Mouse (Mus musculus): ENCODE data around the gene Zfp72. TPM values are rescaled to one million over a fixed set of nuclear protein-coding genes. Genes with fewer than 3 reads are reported as not detected.

Zfp72 gene
- 1 to 10 TPM; 1.4 to 1.5 TPM for total RNA-seq (2021)
- long read RNA-seq, experiment 1, full-length matches to known transcripts = 1 of 2 reads
- long read RNA-seq, experiment 1, partial matches to known transcripts = 0 of 2 reads
- long read RNA-seq, experiment 1, other reads (novel, unspliced or antisense) = 1 of 2 reads
- long read RNA-seq, experiment 2 = 0 reads

DNA sequence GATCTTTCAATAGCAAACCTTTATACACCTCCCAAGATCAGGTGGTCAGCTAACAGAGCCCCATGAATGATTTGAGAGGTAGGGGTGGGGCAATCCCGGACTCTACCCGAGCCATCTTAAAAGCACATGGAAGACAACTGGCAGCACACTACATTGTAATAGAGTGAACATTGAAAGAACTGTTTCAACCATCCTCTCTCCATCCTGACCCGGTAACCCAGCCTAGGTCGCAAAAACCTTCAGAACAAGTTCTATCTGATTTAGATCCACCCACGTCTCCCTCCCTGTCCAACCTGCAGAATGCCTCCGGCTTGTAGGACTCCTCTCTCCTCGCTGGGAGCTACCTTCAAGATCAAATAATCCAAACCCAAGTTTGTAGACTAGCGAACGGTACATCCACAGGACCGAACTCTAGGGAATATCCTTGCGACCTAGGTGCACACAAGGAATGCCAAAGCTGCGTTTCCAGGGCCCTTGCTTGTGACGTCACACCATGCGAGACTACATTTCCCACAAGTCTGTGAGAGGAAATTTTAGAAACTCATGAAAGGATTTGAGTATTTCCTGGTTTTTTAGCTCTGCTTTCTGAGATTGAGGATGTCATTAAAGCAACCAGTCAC, at the start of gene Zfp72:
Gene Zfp72, minus strand, starts transcription at position 466 of the 620 bp plus-strand sequence.
- DNase-seq = peak; percentile 59
- intact Hi-C loops (cut with DNase I; ENCODE audit: low total_unique reads) = no loop called here

DNA sequence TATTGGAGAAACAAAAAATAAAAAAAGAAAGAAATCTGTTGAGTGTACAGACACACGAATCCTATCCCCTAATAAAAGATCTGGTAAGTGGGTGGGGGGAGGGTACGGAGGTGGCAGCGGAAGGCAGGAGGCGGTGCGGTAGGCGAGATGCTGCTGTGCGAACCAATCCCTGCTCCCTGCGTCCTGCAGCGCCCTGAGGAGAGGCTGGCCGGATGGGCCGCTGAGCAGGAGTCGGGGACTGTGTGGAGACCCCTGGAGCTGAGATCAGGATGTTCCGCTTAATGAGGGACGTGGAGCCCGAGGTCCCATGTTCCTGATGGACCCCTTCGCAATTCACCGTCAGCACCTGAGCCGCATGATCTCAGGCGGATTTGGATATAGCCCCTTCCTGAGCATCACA, 49.3 kb upstream of the Zfp72 start:
- intact Hi-C loops (cut with DNase I; ENCODE audit: low total_unique reads) = no loop called here
- no peak for DNase-seq

DNA sequence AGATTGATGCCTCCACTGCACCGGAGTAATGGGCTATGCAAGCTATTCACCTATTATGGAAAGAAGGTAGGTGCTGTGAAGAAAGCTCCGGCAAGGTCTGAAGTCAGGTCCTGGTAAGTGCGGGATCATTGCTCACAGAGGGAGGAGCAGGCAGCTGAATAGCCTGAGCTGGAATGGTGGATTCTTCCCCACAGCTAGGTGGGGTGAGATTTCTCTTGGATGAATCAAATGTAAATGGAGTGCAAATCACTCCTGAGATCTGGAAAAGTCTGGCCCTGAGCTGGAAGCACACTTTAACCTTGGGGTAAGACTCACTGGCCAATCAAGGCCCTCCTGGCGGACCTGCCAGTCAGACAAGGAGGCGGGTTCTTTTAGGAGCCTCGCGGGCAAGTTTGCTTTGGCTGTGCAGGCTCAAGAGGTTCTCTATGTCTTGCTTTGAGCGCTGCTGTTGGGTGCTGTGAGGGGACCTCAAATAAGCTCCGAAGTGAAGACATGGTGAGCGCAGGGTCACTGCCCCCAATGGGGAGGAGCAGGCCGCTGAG, 8.7 kb upstream of the Zfp72 start, which contains the start of gene Ftl1-ps1:
Gene Ftl1-ps1, plus strand, starts transcription at position 397 of the 542 bp plus-strand sequence.
- intact Hi-C loops (cut with DNase I; ENCODE audit: low total_unique reads) = no loop called here
- DNase-seq = no peak

DNA sequence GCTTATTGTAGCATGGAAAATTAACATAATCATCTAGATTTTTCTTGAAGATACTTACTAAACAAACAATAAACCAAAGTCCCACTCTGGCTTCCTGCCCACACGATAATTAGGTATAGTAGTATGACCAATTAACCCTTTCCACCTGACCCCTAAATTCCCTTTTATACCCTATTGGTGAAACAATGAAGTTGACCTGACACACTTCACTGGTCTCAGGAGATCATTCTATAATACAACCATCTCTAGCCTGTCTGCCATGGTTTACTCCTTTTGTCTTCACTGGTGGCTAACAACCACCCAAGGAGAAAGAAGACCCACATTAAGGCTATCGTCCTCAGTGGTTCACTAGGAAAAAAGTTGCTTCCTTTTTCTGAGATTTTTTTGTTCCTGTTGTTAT, 520 bp upstream of the Zfp72 start:
- intact Hi-C loops (cut with DNase I; ENCODE audit: low total_unique reads) = no loop called here
- DNase-seq = no peak

DNA sequence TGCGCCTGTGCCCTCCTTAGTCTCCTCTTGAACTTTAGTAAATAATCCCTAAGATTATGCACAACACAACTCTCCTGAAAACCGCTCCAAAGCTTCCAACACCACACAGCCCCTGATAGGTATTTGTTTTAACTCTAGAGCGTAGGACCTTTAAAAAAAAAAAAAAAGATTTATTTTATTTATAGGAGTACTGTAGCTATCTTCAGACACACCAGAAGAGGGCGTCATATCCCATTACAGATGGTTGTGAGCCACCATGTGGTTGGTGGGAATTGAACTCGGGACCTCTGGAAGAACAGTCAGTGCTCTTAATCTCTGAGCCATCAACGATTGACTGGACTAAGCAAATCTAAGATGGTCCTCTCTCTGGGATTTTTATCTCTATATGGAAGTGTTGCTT, 906 bp downstream of the Zfp72 start:
- no peak for DNase-seq
- intact Hi-C loops (cut with DNase I; ENCODE audit: low total_unique reads) = no loop called here

DNA sequence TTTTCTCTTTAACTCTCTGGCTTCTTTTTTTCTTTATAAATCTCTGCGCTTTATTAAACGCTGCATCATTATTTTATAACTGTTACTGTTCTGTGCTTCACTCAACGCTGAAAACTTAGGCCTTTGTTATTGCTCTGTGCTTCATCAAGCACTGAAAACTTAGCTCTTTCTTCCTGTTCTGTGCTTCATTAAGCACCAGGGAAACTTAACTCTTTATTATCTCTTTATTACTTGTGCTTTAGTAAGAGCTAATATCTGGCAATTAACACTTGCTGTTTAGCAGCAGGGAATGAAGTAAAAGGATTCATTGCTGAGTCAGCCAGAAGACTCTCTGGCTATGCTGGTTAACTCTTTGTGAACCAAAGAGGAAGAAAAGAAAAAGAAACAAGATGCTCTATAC, 8.3 kb downstream of the Zfp72 start:
- intact Hi-C loops (cut with DNase I; ENCODE audit: low total_unique reads) = no loop called here
- no peak for DNase-seq

DNA sequence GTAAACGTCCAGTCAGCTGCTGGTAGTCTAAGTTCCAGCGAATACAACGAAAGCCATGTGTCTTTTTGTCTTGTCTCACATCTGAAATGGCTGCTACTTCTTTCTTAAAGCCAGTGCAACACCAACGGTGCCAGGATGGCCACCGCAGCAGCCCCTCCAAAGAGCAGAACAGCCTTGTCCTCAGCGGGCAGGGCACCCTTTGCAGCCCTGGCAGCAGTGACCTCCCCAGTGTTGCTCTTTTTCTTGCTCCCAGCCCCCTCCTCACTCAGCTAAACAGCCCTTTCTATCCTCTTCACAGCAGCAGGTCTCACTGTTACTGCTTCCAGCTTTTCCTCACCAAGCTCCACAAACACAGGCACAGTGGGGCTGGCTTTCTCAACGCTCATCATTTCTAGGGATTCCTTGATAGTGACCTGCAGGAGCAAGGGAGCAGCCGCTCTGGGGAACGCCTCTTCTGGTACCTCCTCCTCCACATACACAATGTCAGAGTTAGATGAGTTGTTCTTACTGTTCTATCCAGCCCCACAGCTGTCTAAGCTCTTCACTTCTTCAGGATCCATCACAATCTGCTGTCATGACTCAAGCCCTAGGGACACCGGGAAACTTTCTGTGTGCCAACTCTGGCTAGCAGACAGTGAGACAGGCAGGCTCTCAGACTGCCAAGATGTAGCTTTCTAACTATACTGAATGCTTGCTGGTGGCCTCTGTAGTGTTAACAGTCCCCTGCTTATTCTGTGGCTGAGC, 8.9 kb downstream of the Zfp72 start:
- intact Hi-C loops (cut with DNase I; ENCODE audit: low total_unique reads) = no loop called here
- no peak for DNase-seq

DNA sequence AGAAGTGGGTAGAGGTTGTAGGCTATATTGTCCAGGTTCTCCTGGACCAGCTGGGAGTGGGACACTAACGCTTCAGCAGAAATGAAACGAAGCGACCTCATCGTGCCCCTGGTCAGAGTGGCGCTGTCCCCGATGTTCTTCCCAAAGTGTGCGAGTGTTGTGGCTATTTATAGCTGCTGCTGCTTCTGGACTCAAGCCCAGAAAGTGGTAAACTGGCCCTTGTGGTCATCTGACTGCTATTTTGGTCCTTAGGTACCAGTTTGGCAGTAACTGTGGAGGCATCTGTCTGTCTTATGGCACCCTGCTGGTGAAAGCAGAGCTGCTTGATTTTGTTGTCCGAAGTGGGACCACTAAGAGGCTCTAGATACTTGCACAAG, 26.8 kb downstream of the Zfp72 start, which contains the start of gene Lrrc14b:
Gene Lrrc14b, minus strand, starts transcription at position 147 of the 377 bp plus-strand sequence.
- intact Hi-C loops (cut with DNase I; ENCODE audit: low total_unique reads) = no loop called here

DNA sequence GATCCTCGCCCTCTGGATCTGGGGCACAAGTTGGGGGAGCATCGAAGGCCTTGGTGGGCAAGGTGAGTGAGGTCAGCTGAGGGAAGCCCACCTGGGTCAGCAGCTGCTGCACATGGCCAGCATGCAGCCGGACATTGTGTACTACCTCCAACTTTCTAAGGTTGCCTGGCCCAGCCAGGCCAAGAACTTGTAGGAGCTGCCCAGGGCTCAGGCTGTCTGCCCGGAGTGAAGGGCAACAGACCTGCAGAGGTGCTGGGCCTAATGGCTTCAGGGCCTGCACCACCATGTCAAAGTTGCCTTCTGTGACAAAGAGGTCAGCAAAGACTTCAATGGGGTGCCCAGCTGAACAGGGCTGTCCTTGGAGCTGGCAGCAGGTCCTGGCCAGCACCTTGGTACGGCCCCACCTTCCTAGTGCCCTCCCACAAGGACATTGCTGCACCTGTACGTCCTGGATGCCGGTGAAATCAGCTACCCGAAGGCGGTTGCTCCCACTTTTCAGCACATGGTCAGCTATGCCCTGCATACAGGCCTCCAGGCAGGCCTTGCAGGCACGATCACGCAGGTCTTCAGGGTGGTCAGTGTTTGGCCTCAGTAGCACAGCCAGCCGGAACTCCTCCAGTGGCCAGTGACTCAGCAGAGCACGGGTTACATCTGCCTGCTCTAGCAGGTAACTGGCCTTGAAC, 27.3 kb downstream of the Zfp72 start:
- peak; percentile 26 for DNase-seq
- intact Hi-C loops (cut with DNase I; ENCODE audit: low total_unique reads) = no loop called here

More for the DNA sequence above, 26.8 kb downstream of the Zfp72 start, which contains the start of gene Lrrc14b:
- peak; percentile 56 for DNase-seq

DNA sequence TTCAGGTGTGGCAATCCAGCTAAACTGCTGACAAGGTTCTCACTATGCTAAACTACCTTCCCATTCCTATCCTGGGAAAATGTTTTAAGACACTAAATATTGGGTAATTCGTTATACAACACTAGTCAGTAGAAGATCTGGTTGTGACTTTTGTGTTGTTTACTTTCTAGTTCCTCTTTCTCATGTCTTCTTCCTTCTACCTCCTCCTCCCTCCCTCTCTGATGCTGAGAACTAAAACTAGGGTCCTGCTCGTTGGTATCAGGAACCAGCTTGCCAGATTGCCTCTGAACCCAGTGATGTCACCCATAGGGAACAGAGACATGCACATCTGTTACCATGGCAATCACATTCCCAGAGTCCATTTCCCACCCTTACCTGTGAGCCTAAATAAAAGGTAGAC, 28.4 kb downstream of the Zfp72 start:
- no peak for DNase-seq
- intact Hi-C loops (cut with DNase I; ENCODE audit: low total_unique reads) = no loop called here

DNA sequence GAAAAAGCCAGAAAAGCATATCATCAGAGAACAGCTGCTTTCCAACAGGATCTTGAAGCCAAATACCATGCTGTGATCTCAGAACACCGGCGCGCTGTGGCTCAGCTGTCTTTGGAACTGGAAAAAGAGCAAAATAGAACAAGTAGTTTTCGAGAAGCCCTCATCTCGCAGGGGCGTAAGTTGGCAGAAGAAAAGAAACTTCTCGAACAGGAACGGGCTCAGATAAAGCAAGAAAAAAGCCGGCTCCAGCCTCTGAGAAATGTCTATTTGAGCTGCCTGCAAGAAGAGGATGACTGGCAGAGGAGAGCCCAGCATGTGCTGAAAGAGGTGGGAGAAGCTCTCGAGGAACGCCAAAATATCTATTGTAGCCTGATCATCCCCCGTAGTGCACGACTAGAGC, 34.1 kb downstream of the Zfp72 start:
- no peak for DNase-seq
- intact Hi-C loops (cut with DNase I; ENCODE audit: low total_unique reads) = no loop called here

DNA sequence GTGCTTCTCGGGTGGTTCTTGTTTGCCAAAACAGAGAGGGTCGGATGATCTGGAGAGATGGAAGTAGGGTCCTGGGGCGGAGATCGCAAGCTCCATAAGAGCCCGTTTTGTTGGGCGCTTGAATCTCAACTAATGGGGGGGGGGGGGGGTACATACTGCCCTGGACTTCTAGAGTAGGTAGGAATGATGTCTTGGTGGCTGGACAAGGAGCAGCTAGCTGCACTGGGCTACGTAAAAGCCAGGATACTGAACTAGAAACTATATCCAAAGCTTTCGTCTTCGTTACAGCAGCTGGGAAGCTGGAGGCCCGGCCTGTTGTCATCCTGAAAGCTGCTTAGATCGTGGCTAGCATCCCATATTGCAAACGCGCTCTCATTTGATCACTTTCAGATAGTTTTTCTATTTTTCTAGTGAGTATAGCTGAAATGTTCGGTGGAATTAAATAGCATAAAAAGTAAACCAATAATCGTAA, 40.2 kb downstream of the Zfp72 start:
- intact Hi-C loops (cut with DNase I; ENCODE audit: low total_unique reads) = no loop called here
- peak; percentile 4 for DNase-seq

DNA sequence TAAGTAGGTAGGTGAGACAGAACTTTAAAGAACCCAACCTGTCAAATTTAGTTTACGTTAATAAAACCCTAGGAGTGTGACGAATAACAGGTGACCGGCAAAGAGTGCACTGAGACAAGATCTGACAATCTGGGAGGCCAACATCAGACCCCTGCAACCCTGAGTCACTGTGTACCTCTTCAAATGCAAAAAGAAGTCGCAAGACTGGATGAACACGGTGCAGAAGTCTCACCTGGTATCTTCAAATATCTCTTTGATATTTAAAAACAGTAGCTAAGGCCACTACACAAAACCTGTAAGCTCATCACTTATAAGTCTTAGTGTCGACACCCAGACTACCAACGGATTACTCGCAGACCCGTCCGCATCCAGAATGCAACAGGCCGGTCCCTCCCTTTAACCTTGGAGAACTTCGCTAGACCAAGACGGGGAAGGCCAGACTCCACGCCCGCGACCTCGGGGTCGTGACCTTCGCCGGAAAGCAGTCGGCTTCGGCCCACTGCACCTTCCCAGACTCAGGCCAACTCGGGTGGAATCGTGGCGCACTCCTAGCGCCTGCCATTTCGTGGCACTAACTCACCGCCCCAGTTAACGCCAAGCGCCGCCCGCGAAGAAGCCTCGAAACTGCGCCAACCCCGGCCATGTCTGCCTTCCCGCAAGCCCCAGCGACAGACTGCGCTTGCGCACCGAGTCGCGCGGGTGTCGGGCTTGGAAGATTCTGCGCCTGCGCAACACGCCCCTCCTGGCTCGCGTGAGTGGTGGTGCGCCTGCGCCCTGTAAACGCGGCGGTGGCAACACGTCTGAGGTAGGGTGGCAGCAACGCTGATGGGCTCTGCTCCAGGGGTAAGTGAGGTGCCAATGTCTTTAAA, 40.8 kb downstream of the Zfp72 start, which contains the start of the genes Sdha and Ccdc127:
Gene Sdha, minus strand, starts transcription at position 715 of the 869 bp plus-strand sequence.
Gene Ccdc127, plus strand, starts transcription at position 744 of the 869 bp plus-strand sequence.
- DNase-seq = peak; percentile 96
- intact Hi-C loops (cut with DNase I; ENCODE audit: low total_unique reads) = no loop called here

DNA sequence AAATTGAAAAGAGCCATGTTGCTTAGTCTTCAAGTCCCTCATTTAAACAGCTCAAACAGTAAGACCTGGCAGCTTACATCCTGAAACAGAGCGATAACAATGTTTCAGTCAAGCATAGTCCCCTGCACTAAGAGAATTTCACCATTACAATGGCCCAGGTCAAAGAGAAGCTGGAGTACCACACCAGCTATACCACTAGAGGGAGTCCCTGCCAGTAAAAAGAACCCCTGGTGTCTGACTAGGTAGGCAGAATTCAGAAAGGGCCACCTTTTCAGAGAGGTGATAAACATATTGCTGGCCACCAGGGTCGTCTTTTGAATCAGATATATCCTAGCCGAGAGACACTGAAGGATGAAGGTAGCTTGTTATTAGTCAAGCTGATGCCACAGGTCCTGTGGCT, 49.6 kb downstream of the Zfp72 start:
- peak; percentile 7 for DNase-seq
- intact Hi-C loops (cut with DNase I; ENCODE audit: low total_unique reads) = no loop called here

DNA sequence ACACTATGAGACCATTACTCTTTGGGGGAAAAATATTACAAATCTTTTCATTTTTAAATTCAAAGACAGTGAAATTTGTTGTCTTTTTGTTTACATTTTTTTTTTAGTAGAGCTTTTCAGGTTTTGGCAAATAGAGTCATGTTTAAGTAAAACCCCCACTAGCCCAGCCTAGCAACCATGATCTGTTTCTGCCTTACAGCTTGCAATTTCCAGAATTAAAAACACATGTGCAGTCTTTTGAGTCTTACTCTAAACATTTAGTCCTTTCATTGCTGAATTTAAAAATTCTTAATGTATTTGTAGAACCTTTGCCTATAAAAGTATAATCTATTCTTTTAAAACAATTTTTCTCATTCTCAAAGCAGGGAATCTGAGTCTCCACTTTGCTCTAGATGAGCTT, 61.3 kb downstream of the Zfp72 start:
- no peak for DNase-seq
- intact Hi-C loops (cut with DNase I; ENCODE audit: low total_unique reads) = no loop called here

Data from gastrocnemius, postnatal 14 days (tissue).